Mouse (Mus musculus): ENCODE measurements around the gene Kdr. TPM values are rescaled to one million over a fixed set of nuclear protein-coding genes. Genes with fewer than 3 reads are reported as not detected.

The Kdr gene
- polyA plus RNA-seq, 1 experiment from 2014 or later: 13.2 TPM

DNA sequence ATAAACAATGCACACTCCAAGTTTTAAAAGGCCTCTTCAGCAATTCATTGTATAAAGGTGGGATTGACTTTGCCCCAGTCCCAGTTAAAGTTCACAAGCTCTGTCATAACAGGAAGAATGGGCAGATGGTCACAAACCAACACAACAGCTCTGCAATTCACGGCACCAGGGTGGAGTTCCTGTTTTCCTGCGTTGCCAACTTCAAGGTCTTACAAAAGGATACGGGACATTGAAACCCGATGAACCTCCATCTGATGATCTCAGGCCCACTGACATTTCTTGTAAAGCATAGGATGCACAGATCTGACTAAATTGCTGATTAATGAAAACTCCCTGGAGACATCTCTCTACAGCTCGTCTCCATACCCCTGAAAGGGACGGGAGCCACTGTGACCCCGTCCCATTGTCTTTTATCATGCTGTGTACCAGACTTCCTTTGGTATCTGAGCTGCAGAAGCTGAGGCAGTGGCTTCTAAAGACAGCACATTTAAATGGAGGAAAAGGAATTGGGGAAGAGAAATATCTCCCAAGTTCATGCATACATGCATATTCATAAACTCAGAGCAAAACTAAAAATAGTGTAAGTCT, 3.6 kb downstream of the Kdr start:
- no peak for DNase-seq (ENCODE audit: low spot score)

DNA sequence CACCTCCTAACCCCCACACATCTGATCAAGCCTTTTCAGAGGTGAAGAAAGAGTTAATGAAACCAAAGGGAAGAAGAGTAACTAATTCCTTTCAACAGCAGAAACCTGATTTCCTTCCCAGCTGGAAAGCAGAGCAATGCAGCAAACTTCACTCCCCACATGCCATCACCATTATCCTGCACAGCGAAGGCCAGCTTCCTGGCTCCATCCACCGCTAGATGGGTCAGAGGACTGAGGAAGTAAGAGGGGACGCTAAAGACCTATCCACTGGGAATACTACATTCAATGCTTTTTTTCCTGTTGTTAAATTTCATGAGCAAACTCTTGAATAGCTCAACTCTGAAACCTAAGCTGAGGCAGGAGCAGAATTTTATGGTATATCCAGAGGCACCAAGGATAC, 8.4 kb downstream of the Kdr start:
- 34% methylated on average over 3 of the region's 3 CpGs for WGBS
- Histone ChIP-seq H3K4me2 (ENCODE audit: low read length) (no peak overlapping the region), H3K4me3 (ENCODE audit: low read depth, low read length) (no peak overlapping the region), H3K9ac (ENCODE audit: low read length) (no peak overlapping the region), H3K27me3 (replicated peaks; ENCODE audit: control insufficient read depth, insufficient read depth, low read length) (no peaks in the 10 kb centered on the region; the same call in 1 of the 2 replicates), H3K36me3 (ENCODE audit: control insufficient read depth, insufficient read depth, low read length) (no peaks in the 10 kb centered on the region), H3K9me3 (replicated peaks; ENCODE audit: control insufficient read depth, low read length) (no peaks in the 10 kb centered on the region), H3K27ac (ENCODE audit: low read depth, low read length) (no peak overlapping the region), H3K4me1 (ENCODE audit: control insufficient read depth, insufficient read depth, low read length) (no peaks in the 10 kb centered on the region)
- DNase-seq (ENCODE audit: low spot score) (no peak), ATAC-seq (no peak)

More for the DNA sequence above, 3.6 kb downstream of the Kdr start:
- Histone ChIP-seq H3K36me3 (ENCODE audit: control insufficient read depth, insufficient read depth, low read length) (no peaks in the 10 kb centered on the region), H3K9ac (ENCODE audit: low read length) (no peak overlapping the region), H3K4me3 (ENCODE audit: low read depth, low read length) (no peak overlapping the region), H3K27me3 (replicated peaks; ENCODE audit: control insufficient read depth, insufficient read depth, low read length) (peaks cover 33% of the 10 kb centered on the region), H3K4me2 (ENCODE audit: low read length) (no peak overlapping the region), H3K9me3 (replicated peaks; ENCODE audit: control insufficient read depth, low read length) (no peaks in the 10 kb centered on the region), H3K27ac (ENCODE audit: low read depth, low read length) (no peak overlapping the region), H3K4me1 (ENCODE audit: control insufficient read depth, insufficient read depth, low read length) (no peaks in the 10 kb centered on the region; the same call in 1 of the 2 replicates)
- ATAC-seq: no peak
- 68% methylated on average over 7 of the region's 7 CpGs for WGBS

DNA sequence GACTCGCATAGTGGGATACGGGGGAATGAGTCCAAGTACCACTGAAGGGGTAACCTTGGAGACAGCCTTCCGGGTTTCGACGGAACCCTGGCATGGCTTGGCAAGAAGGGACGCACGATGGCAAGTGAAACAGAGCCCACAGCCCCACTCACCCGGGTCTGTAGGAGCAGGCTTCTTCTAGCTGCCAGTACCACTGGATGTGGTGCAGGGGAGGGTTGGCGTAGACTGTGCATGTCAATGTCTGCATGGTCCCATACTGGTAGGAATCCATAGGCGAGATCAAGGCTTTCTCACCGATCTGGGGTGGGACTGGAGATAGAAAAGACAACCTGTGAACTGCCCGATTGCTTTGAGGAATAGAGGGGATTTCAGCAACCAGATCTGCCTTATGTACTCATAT, 15.7 kb downstream of the Kdr start:
- Histone ChIP-seq H3K4me3 (ENCODE audit: low read depth, low read length) (no peak overlapping the region), H3K36me3 (ENCODE audit: control insufficient read depth, insufficient read depth, low read length) (no peaks in the 10 kb centered on the region), H3K9me3 (replicated peaks; ENCODE audit: control insufficient read depth, low read length) (no peaks in the 10 kb centered on the region), H3K4me1 (ENCODE audit: control insufficient read depth, insufficient read depth, low read length) (no peaks in the 10 kb centered on the region), H3K27me3 (replicated peaks; ENCODE audit: control insufficient read depth, insufficient read depth, low read length) (no peaks in the 10 kb centered on the region), H3K27ac (ENCODE audit: low read depth, low read length) (no peak overlapping the region), H3K9ac (ENCODE audit: low read length) (no peak overlapping the region), H3K4me2 (ENCODE audit: low read length) (no peak overlapping the region)
- no peak for DNase-seq (ENCODE audit: low spot score)
- ATAC-seq: no peak
- 94% methylated on average over 12 of the region's 12 CpGs for WGBS

DNA sequence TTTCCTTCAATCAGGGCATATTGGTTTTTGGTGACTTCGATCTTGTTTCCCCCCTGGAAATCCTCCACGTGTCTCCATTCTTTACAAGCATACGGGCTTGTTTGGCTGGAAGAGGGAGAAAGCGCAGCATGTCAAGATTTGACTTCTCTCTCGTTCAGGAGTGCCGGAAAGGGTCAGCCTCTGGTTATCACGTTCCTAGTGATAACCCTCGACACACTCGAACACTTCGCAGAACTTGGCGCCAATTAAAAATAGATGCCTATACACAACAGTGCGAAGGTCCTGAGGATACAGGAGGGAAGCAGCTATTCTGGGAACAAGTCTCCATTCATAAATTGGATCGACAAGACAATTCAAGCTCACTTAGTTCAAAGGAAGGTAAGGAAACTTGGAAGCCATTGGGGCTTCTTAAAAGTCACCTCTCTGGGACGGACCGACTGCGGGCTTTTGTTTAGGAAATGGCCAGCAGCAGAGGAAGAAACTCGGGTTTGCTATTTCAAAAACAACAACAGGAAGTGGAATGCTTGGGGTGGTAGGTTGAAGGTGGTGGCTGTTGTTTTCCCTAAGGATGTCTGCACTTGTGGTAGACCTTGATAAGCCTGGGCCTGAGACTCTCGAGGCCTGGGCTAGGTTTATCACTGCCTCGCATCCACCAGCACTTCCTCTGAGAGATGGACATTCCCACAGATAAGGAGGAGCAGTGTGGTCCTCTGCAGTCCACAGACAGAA, 16.4 kb downstream of the Kdr start:
- ATAC-seq (no peak), DNase-seq (ENCODE audit: low spot score) (no peak)
- H3K36me3 ChIP-seq (ENCODE audit: control insufficient read depth, insufficient read depth, low read length): no peaks in the 10 kb centered on the region
- no peak overlapping the region for H3K27ac ChIP-seq (ENCODE audit: low read depth, low read length)
- H3K9ac ChIP-seq (ENCODE audit: low read length): no peak overlapping the region
- no peaks in the 10 kb centered on the region for H3K4me1 ChIP-seq (ENCODE audit: control insufficient read depth, insufficient read depth, low read length)
- 86% methylated on average over 19 of the region's 19 CpGs for WGBS
- no peak overlapping the region for H3K4me3 ChIP-seq (ENCODE audit: low read depth, low read length)
- no peaks in the 10 kb centered on the region for H3K9me3 ChIP-seq (replicated peaks; ENCODE audit: control insufficient read depth, low read length)
- no peaks in the 10 kb centered on the region for H3K27me3 ChIP-seq (replicated peaks; ENCODE audit: control insufficient read depth, insufficient read depth, low read length)
- no peak overlapping the region for H3K4me2 ChIP-seq (ENCODE audit: low read length)

GRCm38 (mm10) chr5:75959809-75960208, 18.4 kb downstream of the Kdr start:
- DNase-seq (ENCODE audit: low spot score) (no peak), ATAC-seq (no peak)
- 86% methylated on average over 3 of the region's 3 CpGs for WGBS
- H3K27ac ChIP-seq (ENCODE audit: low read depth, low read length): no peak overlapping the region
- no peaks in the 10 kb centered on the region for H3K4me1 ChIP-seq (ENCODE audit: control insufficient read depth, insufficient read depth, low read length)
- H3K4me3 ChIP-seq (ENCODE audit: low read depth, low read length): no peak overlapping the region
- H3K9me3 ChIP-seq (replicated peaks; ENCODE audit: control insufficient read depth, low read length): no peaks in the 10 kb centered on the region
- no peaks in the 10 kb centered on the region for H3K27me3 ChIP-seq (replicated peaks; ENCODE audit: control insufficient read depth, insufficient read depth, low read length)
- no peak overlapping the region for H3K9ac ChIP-seq (ENCODE audit: low read length)
- H3K36me3 ChIP-seq (ENCODE audit: control insufficient read depth, insufficient read depth, low read length): no peaks in the 10 kb centered on the region
- H3K4me2 ChIP-seq (ENCODE audit: low read length): no peak overlapping the region

- Histone ChIP-seq H3K4me1 (ENCODE audit: control insufficient read depth, insufficient read depth, low read length) (no peaks in the 10 kb centered on the region), H3K27me3 (replicated peaks; ENCODE audit: control insufficient read depth, insufficient read depth, low read length) (no peaks in the 10 kb centered on the region), H3K27ac (ENCODE audit: low read depth, low read length) (no peak overlapping the region), H3K36me3 (ENCODE audit: control insufficient read depth, insufficient read depth, low read length) (no peaks in the 10 kb centered on the region), H3K9me3 (replicated peaks; ENCODE audit: control insufficient read depth, low read length) (no peaks in the 10 kb centered on the region), H3K9ac (ENCODE audit: low read length) (no peak overlapping the region), H3K4me2 (ENCODE audit: low read length) (no peak overlapping the region), H3K4me3 (ENCODE audit: low read depth, low read length) (no peak overlapping the region)
- ATAC-seq: no peak
- no peak for DNase-seq (ENCODE audit: low spot score)
- WGBS: 86% methylated on average over 3 of the region's 3 CpGs
Observed at GRCm38 (mm10) chr5:75956526-75956925, 21.7 kb downstream of the Kdr start.

DNA sequence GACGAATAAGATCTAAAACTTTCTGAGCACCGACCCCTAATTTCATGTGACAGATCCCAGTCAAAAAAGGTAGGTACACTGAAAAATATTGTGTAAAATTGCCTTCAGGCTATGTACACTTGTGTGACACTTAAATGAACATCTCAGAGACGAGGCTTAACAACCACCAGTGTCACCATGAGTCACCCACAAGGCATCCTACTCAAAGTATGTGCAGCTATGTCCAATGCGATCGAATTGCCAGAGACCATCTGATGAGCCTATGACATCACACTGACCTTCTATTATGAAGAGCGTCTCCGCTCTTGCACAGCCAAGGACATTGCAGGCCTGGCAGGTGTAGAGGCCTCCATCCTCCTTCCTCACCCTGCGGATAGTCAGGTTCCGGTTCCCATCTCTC, 22.4 kb downstream of the Kdr start:
- Histone ChIP-seq H3K27me3 (replicated peaks; ENCODE audit: control insufficient read depth, insufficient read depth, low read length) (no peaks in the 10 kb centered on the region), H3K4me2 (ENCODE audit: low read length) (no peak overlapping the region), H3K9ac (ENCODE audit: low read length) (no peak overlapping the region), H3K36me3 (ENCODE audit: control insufficient read depth, insufficient read depth, low read length) (no peaks in the 10 kb centered on the region), H3K4me3 (ENCODE audit: low read depth, low read length) (no peak overlapping the region), H3K9me3 (replicated peaks; ENCODE audit: control insufficient read depth, low read length) (no peaks in the 10 kb centered on the region), H3K4me1 (ENCODE audit: control insufficient read depth, insufficient read depth, low read length) (no peaks in the 10 kb centered on the region), H3K27ac (ENCODE audit: low read depth, low read length) (no peak overlapping the region)
- DNase-seq (ENCODE audit: low spot score): no peak
- WGBS: 92% methylated on average over 9 of the region's 9 CpGs
- no peak for ATAC-seq

DNA sequence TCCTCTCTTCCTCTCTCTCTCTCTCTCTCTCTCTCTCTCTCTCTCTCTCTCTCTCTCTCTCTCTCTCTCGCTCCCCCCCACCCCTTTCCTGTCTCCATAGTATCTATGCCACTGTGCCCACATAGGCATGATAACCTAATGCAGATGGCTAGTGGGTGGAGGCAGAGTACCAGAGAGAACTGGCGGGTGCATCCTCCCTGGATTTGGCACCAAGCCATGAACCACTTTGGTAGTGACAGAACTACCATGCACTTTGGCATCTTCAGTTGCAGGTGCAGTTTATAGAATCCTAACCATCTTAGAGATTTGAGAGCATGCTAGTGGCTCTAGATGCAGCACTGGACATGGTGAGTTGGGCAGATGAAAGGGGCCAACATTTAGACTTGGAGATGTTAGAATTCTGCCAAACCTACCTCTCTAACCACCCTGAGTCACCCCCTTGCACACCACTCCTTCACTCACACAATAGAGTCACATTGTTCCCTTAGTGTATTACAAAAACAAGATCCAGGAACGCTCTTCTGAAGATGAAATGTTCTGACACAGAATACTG, 23.4 kb downstream of the Kdr start:
- H3K4me1 ChIP-seq (ENCODE audit: control insufficient read depth, insufficient read depth, low read length): no peaks in the 10 kb centered on the region
- no peak overlapping the region for H3K4me3 ChIP-seq (ENCODE audit: low read depth, low read length)
- H3K4me2 ChIP-seq (ENCODE audit: low read length): no peak overlapping the region
- no peak overlapping the region for H3K9ac ChIP-seq (ENCODE audit: low read length)
- H3K36me3 ChIP-seq (ENCODE audit: control insufficient read depth, insufficient read depth, low read length): no peaks in the 10 kb centered on the region
- H3K27ac ChIP-seq (ENCODE audit: low read depth, low read length): no peak overlapping the region
- H3K27me3 ChIP-seq (replicated peaks; ENCODE audit: control insufficient read depth, insufficient read depth, low read length): no peaks in the 10 kb centered on the region
- H3K9me3 ChIP-seq (replicated peaks; ENCODE audit: control insufficient read depth, low read length): no peaks in the 10 kb centered on the region
- no peak for ATAC-seq
- WGBS: 78% methylated on average over 3 of the region's 3 CpGs
- DNase-seq (ENCODE audit: low spot score): no peak

DNA sequence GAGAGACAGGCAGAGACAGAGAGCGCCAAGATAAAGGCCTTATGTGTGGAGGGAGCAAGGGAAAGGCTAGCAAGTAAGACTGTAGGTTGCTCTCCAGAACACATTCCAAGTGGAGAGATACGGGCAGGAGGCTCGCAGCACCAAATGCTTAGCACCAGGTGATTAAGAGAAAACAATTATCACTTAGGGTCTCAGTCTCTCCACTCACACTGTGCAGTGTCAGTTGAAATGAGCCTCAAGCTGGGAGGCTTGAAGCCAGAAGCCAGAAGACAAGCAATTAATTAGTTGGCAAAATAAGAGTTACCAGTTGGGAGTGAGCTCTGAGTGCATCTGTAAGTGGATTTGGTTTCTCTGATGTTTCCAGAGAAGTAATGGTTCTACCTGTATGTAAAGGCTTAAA, 24.0 kb downstream of the Kdr start:
- no peak overlapping the region for H3K4me2 ChIP-seq (ENCODE audit: low read length)
- no peaks in the 10 kb centered on the region for H3K27me3 ChIP-seq (replicated peaks; ENCODE audit: control insufficient read depth, insufficient read depth, low read length)
- no peak overlapping the region for H3K27ac ChIP-seq (ENCODE audit: low read depth, low read length)
- no peaks in the 10 kb centered on the region for H3K36me3 ChIP-seq (ENCODE audit: control insufficient read depth, insufficient read depth, low read length)
- H3K9ac ChIP-seq (ENCODE audit: low read length): no peak overlapping the region
- H3K4me3 ChIP-seq (ENCODE audit: low read depth, low read length): no peak overlapping the region
- DNase-seq (ENCODE audit: low spot score): peak; percentile 44
- no peaks in the 10 kb centered on the region for H3K9me3 ChIP-seq (replicated peaks; ENCODE audit: control insufficient read depth, low read length)
- ATAC-seq: no peak
- WGBS: 49% methylated on average over 3 of the region's 3 CpGs
- no peaks in the 10 kb centered on the region for H3K4me1 ChIP-seq (ENCODE audit: control insufficient read depth, insufficient read depth, low read length)
